Mouse (Mus musculus): ENCODE results near the gene 3110082J24Rik. TPM values are rescaled to one million over a fixed set of nuclear protein-coding genes. Genes with fewer than 3 reads are reported as not detected.

The 3110082J24Rik gene
- not detected in 2 replicates for polyA plus RNA-seq (2015; fragmentation: Nextera tagmentation; extraction: Ambion mirVana)

- Histone ChIP-seq H3K27ac (no peak within 1 kb of the TSS), H3K9ac (peak within 1 kb of the TSS; percentile 67), H3K4me3 (peak within 1 kb of the TSS; percentile 55), H3K36me3 (no peaks in the 10 kb centered on the region), H3K4me1 (peaks cover 36% of the 10 kb centered on the region), H3K4me2 (replicated peaks) (peak within 1 kb of the TSS; percentile 95), H3K9me3 (no peaks in the 10 kb centered on the region), H3K27me3 (peaks cover 81% of the 10 kb centered on the region)
- ATAC-seq (ENCODE audit: low FRiP score, low read depth), result no peak
- whole genome bisulfite sequencing, result 2% methylated on average over 29 of the region's 29 CpGs
Observed at GRCm38 (mm10) chr5:30105668-30106300, at the start of gene 3110082J24Rik. Gene 3110082J24Rik, minus strand, starts transcription at chr5:30106086.

- Histone ChIP-seq H3K9ac (peak overlapping the region; percentile 95), H3K4me3 (peak overlapping the region; percentile 95), H3K4me1 (peaks cover 22% of the 10 kb centered on the region), H3K9me3 (no peaks in the 10 kb centered on the region), H3K27ac (peak overlapping the region; percentile 84), H3K4me2 (replicated peaks) (peak overlapping the region; percentile 80), H3K36me3 (no peaks in the 10 kb centered on the region), H3K27me3 (no peaks in the 10 kb centered on the region)
- under 1% methylated on average over 31 of the region's 31 CpGs for WGBS
- ATAC-seq (ENCODE audit: low FRiP score, low read depth), result peak; percentile 77
Observed at GRCm38 (mm10) chr5:30155395-30155792, 49.5 kb upstream of the 3110082J24Rik start.

- ATAC-seq (ENCODE audit: low FRiP score, low read depth), result peak; percentile 91
- Histone ChIP-seq H3K36me3 (no peaks in the 10 kb centered on the region), H3K4me3 (peak within 1 kb of the TSS; percentile 95), H3K27ac (peak within 1 kb of the TSS; percentile 84), H3K9me3 (no peaks in the 10 kb centered on the region), H3K4me2 (replicated peaks) (peak within 1 kb of the TSS; percentile 80), H3K4me1 (peaks cover 22% of the 10 kb centered on the region), H3K27me3 (no peaks in the 10 kb centered on the region), H3K9ac (peak within 1 kb of the TSS; percentile 95)
- 0% methylated on average over 53 of the region's 53 CpGs for WGBS
Observed at GRCm38 (mm10) chr5:30154474-30155394, 48.8 kb upstream of the 3110082J24Rik start, which contains the start of the genes Hadha and Hadhb. Gene Hadha, minus strand, starts transcription at chr5:30155162. Gene Hadhb, plus strand, starts transcription at chr5:30155248.

- Histone ChIP-seq H3K27ac (no peak overlapping the region), H3K9ac (peak overlapping the region; percentile 95), H3K27me3 (no peaks in the 10 kb centered on the region), H3K4me2 (replicated peaks) (peak overlapping the region; percentile 80), H3K9me3 (no peaks in the 10 kb centered on the region), H3K4me1 (peaks cover 22% of the 10 kb centered on the region), H3K36me3 (no peaks in the 10 kb centered on the region), H3K4me3 (peak overlapping the region; percentile 95)
- ATAC-seq (ENCODE audit: low FRiP score, low read depth), result no peak
- WGBS, result 22% methylated on average over 4 of the region's 4 CpGs
Observed at GRCm38 (mm10) chr5:30154013-30154412, 48.1 kb upstream of the 3110082J24Rik start.

GRCm38 (mm10) chr5:30153222-30153621, 47.3 kb upstream of the 3110082J24Rik start:
- Histone ChIP-seq H3K9me3 (no peaks in the 10 kb centered on the region), H3K27me3 (no peaks in the 10 kb centered on the region), H3K4me3 (no peak overlapping the region), H3K27ac (no peak overlapping the region), H3K4me2 (replicated peaks) (peak overlapping the region; percentile 14; the same call in 1 of the 2 replicates), H3K4me1 (peaks cover 22% of the 10 kb centered on the region), H3K36me3 (no peaks in the 10 kb centered on the region; the same call in 1 of the 2 replicates), H3K9ac (no peak overlapping the region)
- 87% methylated on average over 2 of the region's 2 CpGs for WGBS
- ATAC-seq (ENCODE audit: low FRiP score, low read depth), result no peak

- Histone ChIP-seq H3K4me1 (peaks cover 22% of the 10 kb centered on the region), H3K4me2 (replicated peaks) (no peak overlapping the region), H3K4me3 (no peak overlapping the region), H3K27ac (no peak overlapping the region), H3K9me3 (no peaks in the 10 kb centered on the region), H3K36me3 (no peaks in the 10 kb centered on the region; the same call in 1 of the 2 replicates), H3K27me3 (no peaks in the 10 kb centered on the region), H3K9ac (no peak overlapping the region)
- WGBS, result 75% methylated on average over 1 of the region's 1 CpGs
- ATAC-seq (ENCODE audit: low FRiP score, low read depth), result no peak
Observed at GRCm38 (mm10) chr5:30152413-30152812, 46.5 kb upstream of the 3110082J24Rik start.

GRCm38 (mm10) chr5:30152007-30152406, 46.1 kb upstream of the 3110082J24Rik start:
- WGBS, result 69% methylated on average over 4 of the region's 4 CpGs
- H3K9me3 ChIP-seq, result no peaks in the 10 kb centered on the region

GRCm38 (mm10) chr5:30148133-30148920, 42.4 kb upstream of the 3110082J24Rik start:
- H3K4me2 ChIP-seq (replicated peaks), result no peak overlapping the region
- ATAC-seq (ENCODE audit: low FRiP score, low read depth), result no peak
- 88% methylated on average over 5 of the region's 5 CpGs for WGBS
- no peak overlapping the region for H3K27ac ChIP-seq
- no peak overlapping the region for H3K9ac ChIP-seq
- H3K9me3 ChIP-seq, result no peaks in the 10 kb centered on the region
- peaks cover 8% of the 10 kb centered on the region for H3K4me1 ChIP-seq
- H3K36me3 ChIP-seq, result peaks cover 32% of the 10 kb centered on the region
- H3K27me3 ChIP-seq, result no peaks in the 10 kb centered on the region
- no peak overlapping the region for H3K4me3 ChIP-seq

More at GRCm38 (mm10) chr5:30152007-30152406, 46.1 kb upstream of the 3110082J24Rik start:
- H3K4me2 ChIP-seq (replicated peaks), result no peak overlapping the region
- no peak overlapping the region for H3K4me3 ChIP-seq
- no peak overlapping the region for H3K27ac ChIP-seq
- no peak for ATAC-seq (ENCODE audit: low FRiP score, low read depth)
- peaks cover under 1% of the 10 kb centered on the region for H3K36me3 ChIP-seq
- H3K27me3 ChIP-seq, result no peaks in the 10 kb centered on the region
- no peak overlapping the region for H3K9ac ChIP-seq
- H3K4me1 ChIP-seq, result peaks cover 22% of the 10 kb centered on the region

GRCm38 (mm10) chr5:30146526-30146925, 40.6 kb upstream of the 3110082J24Rik start:
- H3K4me3 ChIP-seq, result no peak overlapping the region
- peaks cover 50% of the 10 kb centered on the region for H3K36me3 ChIP-seq
- H3K27me3 ChIP-seq, result no peaks in the 10 kb centered on the region
- 90% methylated on average over 6 of the region's 6 CpGs for whole genome bisulfite sequencing
- no peak overlapping the region for H3K9ac ChIP-seq
- no peak for ATAC-seq (ENCODE audit: low FRiP score, low read depth)
- no peak overlapping the region for H3K4me2 ChIP-seq (replicated peaks)
- no peaks in the 10 kb centered on the region for H3K9me3 ChIP-seq
- no peak overlapping the region for H3K27ac ChIP-seq
- H3K4me1 ChIP-seq, result peaks cover 4% of the 10 kb centered on the region; the same call in 1 of the 2 replicates

GRCm38 (mm10) chr5:30138193-30138592, 32.3 kb upstream of the 3110082J24Rik start:
- no peak overlapping the region for H3K4me3 ChIP-seq
- no peaks in the 10 kb centered on the region for H3K4me1 ChIP-seq
- no peak for ATAC-seq (ENCODE audit: low FRiP score, low read depth)
- 91% methylated on average over 4 of the region's 4 CpGs for WGBS
- no peaks in the 10 kb centered on the region for H3K9me3 ChIP-seq
- H3K4me2 ChIP-seq (replicated peaks), result no peak overlapping the region
- no peak overlapping the region for H3K27ac ChIP-seq
- peaks cover 79% of the 10 kb centered on the region for H3K36me3 ChIP-seq
- no peak overlapping the region for H3K9ac ChIP-seq
- no peaks in the 10 kb centered on the region for H3K27me3 ChIP-seq

- Histone ChIP-seq H3K4me2 (replicated peaks) (no peak overlapping the region), H3K9me3 (no peaks in the 10 kb centered on the region), H3K4me1 (no peaks in the 10 kb centered on the region), H3K36me3 (peaks cover 79% of the 10 kb centered on the region), H3K9ac (no peak overlapping the region), H3K27ac (no peak overlapping the region), H3K27me3 (no peaks in the 10 kb centered on the region), H3K4me3 (no peak overlapping the region)
- WGBS, result 92% methylated on average over 9 of the region's 9 CpGs
- ATAC-seq (ENCODE audit: low FRiP score, low read depth), result no peak
Observed at GRCm38 (mm10) chr5:30137271-30137670, 31.4 kb upstream of the 3110082J24Rik start.

All from limb, embryonic 13.5 days (tissue).